ENCODE assay signal across 8 mouse cellular contexts in genomic region chr9:41734925-41735447, GRCm38 (mm10).
DNase-seq lines count a peak whose midpoint lies in the region; ATAC-seq and TF ChIP-seq lines count a peak whose summit lies in the region.

No protein-coding gene starts in this region.

- H3K4me1 ChIP-seq in lung, embryonic 15.5 days = peaks cover 25% of the 10 kb centered on the region
- 0 out of 2 replicates have a peak, but pooled peaks cover 3% of the 10 kb centered on the region for H3K4me1 ChIP-seq in lung, adult 2 months (ENCODE audit: control insufficient read depth, insufficient read depth, low read length)
- H3K4me1 ChIP-seq in embryonic fibroblast, embryonic 13.5 days (ENCODE audit: control insufficient read depth, insufficient read depth, low read length) = peaks cover 8% of the 10 kb centered on the region
- H3K4me1 ChIP-seq in intestine, embryonic 16.5 days (ENCODE audit: control insufficient read depth, insufficient read depth, low read length) = no peaks in the 10 kb centered on the region
- H3K4me1 ChIP-seq in neural tube, embryonic 15.5 days = peaks cover 24% of the 10 kb centered on the region

- 21% methylated on average over 8 of the region's 8 CpGs for WGBS in lung, embryonic 15.5 days
- WGBS in lung, adult 2 months = 28% methylated on average over 8 of the region's 8 CpGs
- 27% methylated on average over 8 of the region's 8 CpGs for WGBS in intestine, embryonic 16.5 days
- WGBS in neural tube, embryonic 15.5 days = 14% methylated on average over 8 of the region's 8 CpGs

- H3K27ac ChIP-seq in lung, embryonic 15.5 days = peak overlapping the region; percentile 58
- peak overlapping the region; percentile 100 for H3K27ac ChIP-seq in embryonic fibroblast, embryonic 13.5 days (ENCODE audit: insufficient read depth, low read length)
- peak overlapping the region; percentile 78 for H3K27ac ChIP-seq in intestine, embryonic 16.5 days (ENCODE audit: low read length)
- peak overlapping the region; percentile 97 for H3K27ac ChIP-seq in neural tube, embryonic 15.5 days (replicated peaks)

- no peaks in the 10 kb centered on the region for H3K36me3 ChIP-seq in lung, embryonic 15.5 days
- no peaks in the 10 kb centered on the region for H3K36me3 ChIP-seq in intestine, embryonic 16.5 days (ENCODE audit: control insufficient read depth, insufficient read depth, low read length)
- H3K36me3 ChIP-seq in neural tube, embryonic 15.5 days = no peaks in the 10 kb centered on the region

- H3K9me3 ChIP-seq in lung, embryonic 15.5 days = no peaks in the 10 kb centered on the region
- H3K9me3 ChIP-seq in intestine, embryonic 16.5 days (ENCODE audit: control insufficient read depth, low read length) = no peaks in the 10 kb centered on the region
- no peaks in the 10 kb centered on the region for H3K9me3 ChIP-seq in neural tube, embryonic 15.5 days (replicated peaks)

- no peak for TF ChIP-seq POLR2A in lung, adult 2 months (IDR thresholded peaks at IDR 0.05; ENCODE audit: borderline replicate concordance, extremely low read depth, low read depth, low read length)
- TF ChIP-seq POLR2A in embryonic fibroblast, embryonic 13.5 days (IDR thresholded peaks at IDR 0.05; ENCODE audit: low read depth, low read length) = no peak

- H3K4me3 ChIP-seq in lung, embryonic 15.5 days = peak overlapping the region; percentile 38
- H3K4me3 ChIP-seq in lung, adult 2 months (replicated peaks; ENCODE audit: extremely low read depth, low read depth, low read length) = no peak overlapping the region
- H3K4me3 ChIP-seq in embryonic fibroblast, embryonic 13.5 days (ENCODE audit: insufficient read depth, low read length) = no peak overlapping the region
- H3K4me3 ChIP-seq in intestine, embryonic 16.5 days (ENCODE audit: low read length) = peak overlapping the region; percentile 45
- peak overlapping the region; percentile 39 for H3K4me3 ChIP-seq in neural tube, embryonic 15.5 days (replicated peaks)

- no peak for ATAC-seq in lung, embryonic 15.5 days (ENCODE audit: borderline replicate concordance, extremely low read depth, low FRiP score, low TSS enrichment)
- ATAC-seq in intestine, embryonic 16.5 days = no peak; the same call in 1 of the 2 replicates
- no peak for ATAC-seq in neural tube, embryonic 15.5 days (ENCODE audit: low FRiP score)

- no peak for TF ChIP-seq CTCF in lung, adult 2 months (IDR thresholded peaks at IDR 0.05; ENCODE audit: insufficient read depth, low read length)
- no peak for TF ChIP-seq CTCF in embryonic fibroblast, embryonic 13.5 days (IDR thresholded peaks at IDR 0.05; ENCODE audit: borderline replicate concordance, insufficient read depth, low read length)

- H3K9ac ChIP-seq in lung, embryonic 15.5 days = peak overlapping the region; percentile 20; the same call in 1 of the 2 replicates
- peak overlapping the region; percentile 58; the same call in 1 of the 2 replicates for H3K9ac ChIP-seq in intestine, embryonic 16.5 days (ENCODE audit: low read depth, low read length)
- H3K9ac ChIP-seq in neural tube, embryonic 15.5 days (replicated peaks) = peak overlapping the region; percentile 60

- no peak for DNase-seq in lung, adult 2 months
- no peak for DNase-seq in Muller cell, postnatal 12 days (ENCODE audit: inconsistent ontology term)
- no peak for DNase-seq in retina, postnatal 1 day
- no peak for DNase-seq in spleen, postnatal 10 days (ENCODE audit: low spot score in 2 of 2)

- H3K4me2 ChIP-seq in lung, embryonic 15.5 days = peak overlapping the region; percentile 71
- H3K4me2 ChIP-seq in intestine, embryonic 16.5 days (ENCODE audit: low read depth, low read length) = peak overlapping the region; percentile 84
- H3K4me2 ChIP-seq in neural tube, embryonic 15.5 days = peak overlapping the region; percentile 60

- H3K27me3 ChIP-seq in lung, embryonic 15.5 days = peaks cover 5% of the 10 kb centered on the region; the same call in 1 of the 2 replicates
- no peaks in the 10 kb centered on the region for H3K27me3 ChIP-seq in intestine, embryonic 16.5 days (replicated peaks; ENCODE audit: control insufficient read depth, insufficient read depth, low read length)
- H3K27me3 ChIP-seq in neural tube, embryonic 15.5 days (replicated peaks) = no peaks in the 10 kb centered on the region

Comparison
In these comparisons a context has a peak if more than half of its experiments do, and no peak if none do; other contexts are left out.
1. H3K4me3 ChIP-seq: peak in lung, embryonic 15.5 days (single experiment), intestine, embryonic 16.5 days (single experiment) and neural tube, embryonic 15.5 days (single experiment); none in lung, adult 2 months (single experiment) and embryonic fibroblast, embryonic 13.5 days (single experiment).
2. Peak in every context shown above with its lines, with median percentiles within 50 percentile points of each other: H3K27ac ChIP-seq, H3K4me2 ChIP-seq and H3K9ac ChIP-seq.